Mouse (Mus musculus): ENCODE measurements at regions not wholly inside any gene's neighbourhood (a gene's known extent, or its start where the extent isn't known, plus 50 kb on each side); places are given as distances from the start of the nearest gene placed in this dataset.

- no peaks in the 10 kb centered on the region for H3K4me1 ChIP-seq (ENCODE audit: control insufficient read depth, insufficient read depth, low read length)
- H3K36me3 ChIP-seq (ENCODE audit: control insufficient read depth, insufficient read depth, low read length, poor library complexity, severe bottlenecking) = no peaks in the 10 kb centered on the region
- no peak overlapping the region for H3K27ac ChIP-seq (ENCODE audit: insufficient read depth, low read length)
- no peak overlapping the region for H3K4me3 ChIP-seq (ENCODE audit: low read depth, low read length)
- no peaks in the 10 kb centered on the region for H3K9me3 ChIP-seq (replicated peaks; ENCODE audit: control insufficient read depth, insufficient read depth, low read length, poor library complexity, severe bottlenecking)
- TF ChIP-seq EP300 (IDR thresholded peaks at IDR 0.05; ENCODE audit: insufficient read depth, low read depth, low read length) = no peak
- TF ChIP-seq CTCF (IDR thresholded peaks at IDR 0.05; ENCODE audit: low read depth, low read length) = no peak
- TF ChIP-seq POLR2A (IDR thresholded peaks at IDR 0.05; ENCODE audit: insufficient read depth, low read length) = no peak
- no peak overlapping the region for H3K9ac ChIP-seq (ENCODE audit: low read depth, poor library complexity, severe bottlenecking)
- H3K27me3 ChIP-seq (ENCODE audit: control insufficient read depth, insufficient read depth, low read length, poor library complexity, severe bottlenecking) = no peaks in the 10 kb centered on the region
Observed at GRCm38 (mm10) chr12:73412500-73412899, 125.9 kb downstream of the Slc38a6 start.

GRCm38 (mm10) chr12:73410924-73411323 is 124.3 kb downstream of the Slc38a6 start:
- H3K9ac ChIP-seq (ENCODE audit: low read depth, poor library complexity, severe bottlenecking) = no peak overlapping the region
- H3K27ac ChIP-seq (ENCODE audit: insufficient read depth, low read length) = no peak overlapping the region
- no peaks in the 10 kb centered on the region for H3K4me1 ChIP-seq (ENCODE audit: control insufficient read depth, insufficient read depth, low read length)
- H3K9me3 ChIP-seq (replicated peaks; ENCODE audit: control insufficient read depth, insufficient read depth, low read length, poor library complexity, severe bottlenecking) = no peaks in the 10 kb centered on the region
- no peaks in the 10 kb centered on the region for H3K36me3 ChIP-seq (ENCODE audit: control insufficient read depth, insufficient read depth, low read length, poor library complexity, severe bottlenecking)
- no peak overlapping the region for H3K4me3 ChIP-seq (ENCODE audit: low read depth, low read length)
- H3K27me3 ChIP-seq (ENCODE audit: control insufficient read depth, insufficient read depth, low read length, poor library complexity, severe bottlenecking) = no peaks in the 10 kb centered on the region
- TF ChIP-seq POLR2A (IDR thresholded peaks at IDR 0.05; ENCODE audit: insufficient read depth, low read length) (no peak), EP300 (IDR thresholded peaks at IDR 0.05; ENCODE audit: insufficient read depth, low read depth, low read length) (no peak), CTCF (IDR thresholded peaks at IDR 0.05; ENCODE audit: low read depth, low read length) (no peak)

- Histone ChIP-seq H3K4me1 (ENCODE audit: control insufficient read depth, insufficient read depth, low read length) (no peaks in the 10 kb centered on the region), H3K9me3 (replicated peaks; ENCODE audit: control insufficient read depth, insufficient read depth, low read length, poor library complexity, severe bottlenecking) (no peaks in the 10 kb centered on the region), H3K36me3 (ENCODE audit: control insufficient read depth, insufficient read depth, low read length, poor library complexity, severe bottlenecking) (no peaks in the 10 kb centered on the region), H3K9ac (ENCODE audit: low read depth, poor library complexity, severe bottlenecking) (no peak overlapping the region), H3K27ac (ENCODE audit: insufficient read depth, low read length) (no peak overlapping the region), H3K4me3 (ENCODE audit: low read depth, low read length) (no peak overlapping the region), H3K27me3 (ENCODE audit: control insufficient read depth, insufficient read depth, low read length, poor library complexity, severe bottlenecking) (no peaks in the 10 kb centered on the region)
- TF ChIP-seq POLR2A (IDR thresholded peaks at IDR 0.05; ENCODE audit: insufficient read depth, low read length) (no peak), CTCF (IDR thresholded peaks at IDR 0.05; ENCODE audit: low read depth, low read length) (no peak), EP300 (IDR thresholded peaks at IDR 0.05; ENCODE audit: insufficient read depth, low read depth, low read length) (no peak)
Observed at GRCm38 (mm10) chr12:73409481-73410085, 123.0 kb downstream of the Slc38a6 start.

- Histone ChIP-seq H3K27me3 (ENCODE audit: control insufficient read depth, insufficient read depth, low read length, poor library complexity, severe bottlenecking) (no peaks in the 10 kb centered on the region), H3K9ac (ENCODE audit: low read depth, poor library complexity, severe bottlenecking) (no peak overlapping the region), H3K9me3 (replicated peaks; ENCODE audit: control insufficient read depth, insufficient read depth, low read length, poor library complexity, severe bottlenecking) (no peaks in the 10 kb centered on the region), H3K36me3 (ENCODE audit: control insufficient read depth, insufficient read depth, low read length, poor library complexity, severe bottlenecking) (no peaks in the 10 kb centered on the region), H3K4me1 (ENCODE audit: control insufficient read depth, insufficient read depth, low read length) (no peaks in the 10 kb centered on the region), H3K4me3 (ENCODE audit: low read depth, low read length) (no peak overlapping the region), H3K27ac (ENCODE audit: insufficient read depth, low read length) (no peak overlapping the region)
- TF ChIP-seq CTCF (IDR thresholded peaks at IDR 0.05; ENCODE audit: low read depth, low read length) (no peak), POLR2A (IDR thresholded peaks at IDR 0.05; ENCODE audit: insufficient read depth, low read length) (no peak), EP300 (IDR thresholded peaks at IDR 0.05; ENCODE audit: insufficient read depth, low read depth, low read length) (no peak)
Observed at GRCm38 (mm10) chr12:73408614-73409013, 122.0 kb downstream of the Slc38a6 start.

GRCm38 (mm10) chr12:73408165-73408564 is 121.6 kb downstream of the Slc38a6 start:
- Histone ChIP-seq H3K27me3 (ENCODE audit: control insufficient read depth, insufficient read depth, low read length, poor library complexity, severe bottlenecking) (no peaks in the 10 kb centered on the region), H3K9ac (ENCODE audit: low read depth, poor library complexity, severe bottlenecking) (no peak overlapping the region), H3K4me1 (ENCODE audit: control insufficient read depth, insufficient read depth, low read length) (no peaks in the 10 kb centered on the region), H3K4me3 (ENCODE audit: low read depth, low read length) (no peak overlapping the region), H3K9me3 (replicated peaks; ENCODE audit: control insufficient read depth, insufficient read depth, low read length, poor library complexity, severe bottlenecking) (no peaks in the 10 kb centered on the region), H3K27ac (ENCODE audit: insufficient read depth, low read length) (no peak overlapping the region), H3K36me3 (ENCODE audit: control insufficient read depth, insufficient read depth, low read length, poor library complexity, severe bottlenecking) (no peaks in the 10 kb centered on the region)
- no peak for TF ChIP-seq CTCF (IDR thresholded peaks at IDR 0.05; ENCODE audit: low read depth, low read length)
- TF ChIP-seq POLR2A (IDR thresholded peaks at IDR 0.05; ENCODE audit: insufficient read depth, low read length) = no peak
- TF ChIP-seq EP300 (IDR thresholded peaks at IDR 0.05; ENCODE audit: insufficient read depth, low read depth, low read length) = no peak

GRCm38 (mm10) chr12:73406556-73407087 is 120.0 kb downstream of the Slc38a6 start:
- Histone ChIP-seq H3K9ac (ENCODE audit: low read depth, poor library complexity, severe bottlenecking) (no peak overlapping the region), H3K4me3 (ENCODE audit: low read depth, low read length) (no peak overlapping the region)

More at GRCm38 (mm10) chr12:73406556-73407087, 120.0 kb downstream of the Slc38a6 start:
- Histone ChIP-seq H3K4me1 (ENCODE audit: control insufficient read depth, insufficient read depth, low read length) (no peaks in the 10 kb centered on the region), H3K36me3 (ENCODE audit: control insufficient read depth, insufficient read depth, low read length, poor library complexity, severe bottlenecking) (no peaks in the 10 kb centered on the region), H3K27me3 (ENCODE audit: control insufficient read depth, insufficient read depth, low read length, poor library complexity, severe bottlenecking) (no peaks in the 10 kb centered on the region), H3K9me3 (replicated peaks; ENCODE audit: control insufficient read depth, insufficient read depth, low read length, poor library complexity, severe bottlenecking) (no peaks in the 10 kb centered on the region), H3K27ac (ENCODE audit: insufficient read depth, low read length) (no peak overlapping the region)
- TF ChIP-seq CTCF (IDR thresholded peaks at IDR 0.05; ENCODE audit: low read depth, low read length) (no peak), POLR2A (IDR thresholded peaks at IDR 0.05; ENCODE audit: insufficient read depth, low read length) (no peak), EP300 (IDR thresholded peaks at IDR 0.05; ENCODE audit: insufficient read depth, low read depth, low read length) (no peak)
